Mouse (Mus musculus) kidney, adult 18-20 months (tissue): ENCODE measurements at regions not wholly inside any gene's neighbourhood (a gene's known extent, or its start where the extent isn't known, plus 50 kb on each side); places are given as distances from the start of the nearest gene placed in this dataset.

ENCODE experiments used
- DNase-seq: peaks from one replicate; pipeline ENCODE4 v3.0.0; 2021

DNA sequence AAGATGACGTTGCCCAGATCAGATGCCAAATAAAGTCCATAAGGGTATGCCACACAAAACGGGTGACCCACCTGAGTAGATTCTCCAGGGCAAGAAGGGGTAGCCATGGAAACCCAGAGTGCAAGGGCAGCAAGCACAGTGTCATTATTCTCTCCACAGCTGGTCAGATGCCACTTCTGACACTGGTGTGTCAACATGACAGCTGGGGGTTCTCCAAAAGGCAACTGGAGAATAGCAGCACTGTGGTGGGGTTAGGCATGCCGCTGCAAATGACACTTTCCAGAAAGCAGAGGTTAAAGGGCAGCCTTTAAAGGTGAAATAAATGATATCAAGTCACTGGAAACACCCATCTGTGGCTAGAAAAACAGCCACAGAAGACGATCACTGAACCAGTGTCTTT, 70.8 kb upstream of the Thbs2 start:
- no peak for DNase-seq

DNA sequence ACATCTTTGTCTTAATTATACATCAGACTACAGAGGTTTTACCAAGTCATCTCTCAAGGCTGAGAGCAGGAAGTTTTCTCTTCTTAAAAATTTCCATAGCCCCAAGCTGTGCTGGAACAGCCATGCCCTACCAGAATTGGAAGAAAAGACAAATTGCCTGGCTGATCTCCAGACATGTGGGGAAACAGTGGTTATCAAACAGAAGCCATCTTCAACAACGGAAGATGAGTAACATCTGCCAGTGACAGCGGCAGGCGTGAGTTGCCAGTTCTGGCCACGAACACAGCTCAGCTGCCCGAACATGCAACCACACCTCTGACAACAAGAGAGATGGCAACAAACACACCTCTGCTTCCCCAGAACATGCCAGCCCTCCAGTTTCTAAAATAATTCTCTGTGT, 59.1 kb upstream of the Thbs2 start:
- peak; percentile 19 for DNase-seq

DNA sequence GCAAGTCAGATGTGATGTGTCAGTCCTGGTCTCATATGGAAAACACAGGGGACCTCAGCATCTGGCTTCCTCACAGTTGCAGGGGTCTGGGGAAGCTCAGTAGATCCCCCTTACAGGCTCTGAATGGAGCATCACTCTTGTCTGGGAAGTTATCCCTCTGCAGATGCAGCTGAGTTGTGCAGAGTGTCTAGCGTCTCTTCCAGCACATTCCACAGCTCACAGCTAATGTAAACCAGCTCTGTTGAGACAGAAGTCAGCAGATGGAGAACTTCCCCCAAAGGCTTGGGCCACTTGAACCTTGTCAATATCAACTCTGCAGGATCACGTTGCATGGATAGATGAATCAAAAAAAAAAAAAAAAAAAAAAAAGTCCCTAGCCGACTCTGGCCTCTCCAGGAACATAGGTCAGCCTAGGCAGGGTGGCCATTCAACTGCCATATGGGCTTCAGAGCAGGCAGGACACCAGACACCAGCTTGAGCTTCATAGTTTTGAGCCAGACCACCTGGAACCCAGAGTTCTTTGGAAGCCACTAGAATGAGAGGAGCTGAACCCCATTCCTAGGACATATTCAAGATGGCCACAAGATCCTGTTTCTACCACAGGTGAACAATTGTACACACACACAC, 56.6 kb upstream of the Thbs2 start:
- DNase-seq: no peak

DNA sequence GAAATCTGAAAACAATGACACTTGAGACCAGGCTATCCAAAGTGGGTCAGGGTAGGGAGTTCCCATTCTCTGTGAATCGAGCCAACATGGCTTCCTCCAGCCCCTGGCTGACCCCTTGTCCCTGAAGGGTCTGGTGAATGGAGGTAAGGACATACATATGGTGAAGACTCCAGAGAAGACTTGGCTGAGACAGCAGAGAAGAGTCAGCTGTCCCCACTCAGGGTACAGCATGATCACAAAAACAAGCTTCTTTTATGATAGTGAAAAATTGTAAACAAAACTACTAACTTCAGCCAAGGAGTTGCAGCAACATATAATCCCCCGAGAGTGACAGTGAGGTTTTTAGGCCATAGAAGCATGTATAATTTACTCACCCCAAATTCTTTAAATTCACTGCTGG, 55.2 kb upstream of the Thbs2 start:
- no peak for DNase-seq

DNA sequence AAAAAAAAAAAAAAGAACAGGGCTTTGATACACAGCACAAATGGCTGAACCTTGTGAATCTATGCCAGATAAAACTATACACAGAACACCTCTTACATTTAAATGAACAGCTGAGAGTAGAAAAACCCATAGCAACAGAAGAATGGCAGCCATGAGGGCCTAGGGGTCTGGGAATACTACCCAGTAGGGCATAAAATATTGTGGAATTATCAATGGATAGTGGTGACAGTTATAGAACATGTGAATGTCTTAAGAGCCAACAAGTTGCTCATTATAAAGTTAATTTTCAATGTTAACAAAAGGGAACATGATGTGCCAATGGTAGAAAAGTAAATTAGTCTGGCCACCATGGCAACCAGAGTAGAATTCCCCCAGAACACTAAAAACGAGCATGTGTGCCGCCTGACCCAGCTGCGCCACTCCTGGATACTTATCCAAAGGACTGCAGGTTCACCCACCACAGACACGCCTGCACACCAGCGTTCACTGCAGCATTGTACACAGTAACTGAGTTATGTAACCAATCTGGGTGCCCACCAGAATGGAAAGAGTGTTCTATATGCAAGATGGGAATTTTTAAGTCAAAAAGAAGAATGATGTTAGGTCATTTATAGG, 53.3 kb upstream of the Thbs2 start:
- no peak for DNase-seq

DNA sequence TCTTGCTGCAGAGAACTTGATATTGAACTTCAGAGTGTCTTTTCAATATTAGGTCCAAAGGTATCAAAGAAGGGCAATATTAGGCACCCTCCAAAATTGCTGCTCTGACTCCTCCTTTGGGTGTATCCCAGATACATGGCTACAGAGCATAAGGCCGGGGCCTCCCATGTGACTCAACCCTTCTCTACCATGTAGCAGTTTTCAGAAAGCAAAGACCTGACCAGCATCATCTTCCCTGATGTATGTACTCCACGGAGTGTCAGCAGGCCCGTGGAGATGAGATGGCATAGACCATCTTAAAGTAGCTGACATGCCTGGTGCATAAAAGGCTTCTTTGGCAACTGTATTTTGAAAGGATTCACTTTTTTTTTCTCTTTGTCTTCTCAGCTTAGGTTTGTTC, 51.5 kb upstream of the Thbs2 start:
- DNase-seq: no peak

DNA sequence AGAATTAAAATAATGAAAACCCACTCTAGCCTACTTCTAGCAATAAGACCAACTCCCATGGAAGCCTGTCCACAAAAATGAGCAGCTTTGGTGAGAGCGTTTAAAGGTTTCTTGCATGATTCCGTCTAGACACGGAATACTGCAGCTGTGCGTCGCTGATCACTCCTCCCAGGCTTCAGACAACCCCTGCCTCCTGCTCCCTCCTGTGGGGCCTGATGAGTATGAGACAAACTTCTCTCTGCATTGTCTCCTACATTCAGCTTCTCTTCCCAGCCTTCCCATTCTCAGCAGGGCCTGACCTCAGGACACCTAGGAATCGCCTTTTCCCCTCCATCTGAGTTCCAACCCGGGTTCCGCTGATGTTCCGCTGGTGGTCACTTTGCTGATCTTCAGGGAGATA, 50.0 kb upstream of the Thbs2 start:
- DNase-seq: no peak
